Mouse (Mus musculus) testis, adult 2 months (tissue): Measurements from ENCODE around the gene Gm9767.

Source experiments
- CTCF ChIP-seq: fragments of 200-500 bp; IDR thresholded peaks from 2 replicates; pipeline ENCODE4 v1.5.1; 2012; ENCODE audit warnings: low read depth, mild to moderate bottlenecking, inconsistent platforms, low read length, moderate library complexity; ENCODE audit not compliant: control insufficient read depth, insufficient read depth, insufficient replicate concordance
- POLR2A ChIP-seq: fragments of 200-500 bp; IDR thresholded peaks from 2 replicates; pipeline ENCODE4 v1.6.1; 2012; ENCODE audit warnings: low read depth, mild to moderate bottlenecking, inconsistent platforms, low read length, moderate library complexity; ENCODE audit not compliant: control insufficient read depth

GRCm38 (mm10) chr10:26079678-26080077 lies 1.6 kb downstream of the Gm9767 start:
- no peak for TF ChIP-seq POLR2A
- no peak for TF ChIP-seq CTCF
